Mouse (Mus musculus) kidney, postnatal 0 days (tissue): ENCODE data around the gene Kif16b. TPM values are rescaled to one million over a fixed set of nuclear protein-coding genes. Genes with fewer than 3 reads are reported as not detected.

ENCODE experiments used
- ATAC-seq: fragments of 200-750 bp; cut with Nextera tagmentation; replicated peaks from 2 replicates; pipeline ENCODE4 v1.8.0; 2017; ENCODE audit warnings: low read depth, moderate number of reproducible peaks, moderate TSS enrichment, moderate library complexity; ENCODE audit not compliant: low FRiP score
- DNase-seq: peaks from one replicate; pipeline ENCODE4 v3.0.0-alpha.2; 2016; ENCODE audit warnings: low spot score
- H3K27ac ChIP-seq: fragments of 300-500 bp; sonication (generic); 2 replicates; pipeline ENCODE4 v1.5.1; 2014; ENCODE audit warnings: mild to moderate bottlenecking
- H3K27me3 ChIP-seq: fragments of 300-500 bp; sonication (generic); 2 replicates; pipeline ENCODE4 v1.6.1; 2014; ENCODE audit warnings: low read length, mixed read lengths; ENCODE audit not compliant: insufficient read depth
- H3K36me3 ChIP-seq: fragments of 300-500 bp; sonication (generic); 2 replicates; pipeline ENCODE4 v1.6.1; 2014; ENCODE audit warnings: low read length, mixed read lengths; ENCODE audit not compliant: insufficient read depth
- H3K4me1 ChIP-seq: fragments of 300-500 bp; sonication (generic); replicated peaks from 2 replicates; pipeline ENCODE4 v1.6.1; 2014; ENCODE audit warnings: antibody characterized with exemption, low read length, mixed read lengths; ENCODE audit not compliant: insufficient read depth
- H3K4me2 ChIP-seq: fragments of 300-500 bp; sonication (generic); 2 replicates; pipeline ENCODE4 v1.6.1; 2014; ENCODE audit warnings: mild to moderate bottlenecking, low read length, moderate library complexity, mixed read lengths
- H3K4me3 ChIP-seq: fragments of 300-500 bp; sonication (generic); replicated peaks from 2 replicates; pipeline ENCODE4 v1.5.1; 2014; ENCODE audit warnings: low read depth, low read length
- H3K9ac ChIP-seq: fragments of 300-500 bp; sonication (generic); 2 replicates; pipeline ENCODE4 v1.6.1; 2014; ENCODE audit warnings: low read depth, low read length
- H3K9me3 ChIP-seq: fragments of 300-500 bp; sonication (generic); replicated peaks from 2 replicates; pipeline ENCODE4 v1.6.1; 2016; ENCODE audit warnings: low read length, inconsistent platforms, mixed read lengths
- CTCF ChIP-seq: IDR thresholded peaks from 2 replicates; pipeline ENCODE4 v1.5.1; 2016; ENCODE audit warnings: antibody characterized with exemption, low read depth, mild to moderate bottlenecking, moderate library complexity
- WGBS: fragments of 180-500 bp; shearing (Covaris S2); extraction: QIAGEN DNeasy Blood & Tissue Kit; methylation state at CpG from one replicate; pipeline ENCODE4 v1.1.7; 2014; 5-methylcytosine and 5-hydroxymethylcytosine counted together
- polyA plus RNA-seq: library from polyadenylated mRNA; unstranded; fragments of >200 nt; fragmentation: Nextera tagmentation; extraction: Ambion mirVana; gene quantifications from 2 replicates; pipeline ENCODE4 v1.2.1, GENCODE M21; 2015

The Kif16b gene
- polyA plus RNA-seq, 1 experiment from 2014 or later = 18.9 TPM

DNA sequence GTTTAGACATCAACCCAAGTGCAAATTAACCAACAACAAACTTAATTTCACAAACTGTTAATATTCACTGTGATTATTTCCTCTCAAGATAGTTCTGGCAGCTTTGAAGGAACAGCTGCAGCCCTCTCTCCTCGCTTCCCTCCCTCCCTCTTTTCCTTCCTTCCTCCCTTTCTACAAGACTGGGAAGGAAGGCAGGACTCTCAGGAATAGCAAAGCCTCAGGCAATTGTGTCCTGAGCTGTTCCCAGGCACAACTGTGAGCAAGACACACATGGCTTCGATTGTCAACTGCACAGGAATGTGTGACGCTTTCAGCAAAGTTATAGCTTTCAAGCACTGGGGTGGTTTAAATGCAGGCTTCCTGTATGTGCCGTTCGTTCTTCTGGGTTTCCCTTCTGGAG lies 286.8 kb downstream of the Kif16b start:
- H3K27ac ChIP-seq = no peak overlapping the region
- no peak overlapping the region for H3K9ac ChIP-seq
- TF ChIP-seq CTCF = no peak
- H3K36me3 ChIP-seq = no peaks in the 10 kb centered on the region
- H3K4me2 ChIP-seq = no peak overlapping the region
- H3K27me3 ChIP-seq = no peaks in the 10 kb centered on the region
- H3K4me3 ChIP-seq = no peak overlapping the region
- 0 out of 2 replicates have a peak, but pooled peaks cover 3% of the 10 kb centered on the region for H3K4me1 ChIP-seq
- no peak for ATAC-seq
- H3K9me3 ChIP-seq = no peaks in the 10 kb centered on the region
- DNase-seq = no peak
- 60% methylated on average over 5 of the region's 5 CpGs for WGBS

DNA sequence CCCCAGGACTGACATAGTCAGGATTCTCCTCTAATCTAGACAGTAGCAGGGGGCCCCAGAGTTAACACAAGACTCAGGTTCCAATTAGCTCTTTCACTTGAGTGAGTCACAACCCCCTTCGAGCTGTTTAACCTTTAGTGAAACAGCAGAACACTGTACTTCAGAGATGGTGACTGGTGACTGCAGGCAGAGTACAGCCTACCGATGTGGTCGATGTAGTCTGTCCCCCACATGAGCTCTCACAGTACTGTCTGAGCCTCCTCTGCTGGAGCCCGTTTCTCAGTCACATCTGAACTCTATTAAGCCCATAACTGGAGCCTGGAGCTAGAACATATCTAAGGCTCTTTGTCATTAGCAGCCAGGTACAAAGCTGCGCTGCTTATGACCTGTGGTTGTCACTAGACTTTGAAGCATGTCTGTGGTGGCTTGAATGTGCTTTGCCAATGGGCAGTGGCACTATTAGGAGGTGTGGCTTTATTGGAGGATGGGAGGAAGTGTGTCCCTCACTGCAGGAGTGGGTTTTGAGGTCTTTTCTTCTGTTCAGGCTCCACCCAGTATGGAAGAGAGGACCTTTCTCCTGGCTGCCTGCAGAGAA lies 288.9 kb downstream of the Kif16b start:
- H3K9me3 ChIP-seq = no peaks in the 10 kb centered on the region
- ATAC-seq (no peak), DNase-seq (no peak)
- no peak for TF ChIP-seq CTCF
- H3K4me3 ChIP-seq = no peak overlapping the region
- H3K27me3 ChIP-seq = no peaks in the 10 kb centered on the region
- H3K4me1 ChIP-seq = 0 out of 2 replicates have a peak, but pooled peaks cover 3% of the 10 kb centered on the region
- no peaks in the 10 kb centered on the region for H3K36me3 ChIP-seq
- WGBS = 75% methylated on average over 5 of the region's 5 CpGs
- no peak overlapping the region for H3K27ac ChIP-seq
- no peak overlapping the region for H3K4me2 ChIP-seq
- no peak overlapping the region for H3K9ac ChIP-seq

DNA sequence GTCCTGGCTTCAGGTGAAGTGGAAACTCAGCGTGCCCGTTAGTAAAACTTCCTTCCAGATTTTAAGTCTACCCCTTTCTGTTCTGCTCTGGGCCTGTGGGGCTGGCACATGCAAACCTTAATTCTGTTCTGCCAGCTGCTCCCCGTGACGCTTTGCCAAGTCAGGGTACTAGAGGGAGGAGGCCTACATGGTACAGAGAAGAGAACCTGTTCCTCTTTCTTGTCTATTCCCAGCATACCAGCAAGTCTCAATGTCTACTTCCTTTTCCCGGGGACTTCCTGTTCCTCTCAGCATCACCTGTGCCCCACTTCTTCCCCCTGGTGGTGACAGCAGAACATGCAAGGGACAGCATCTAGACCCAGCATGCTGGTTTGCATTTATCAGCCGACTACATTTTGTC lies 290.2 kb downstream of the Kif16b start:
- no peak overlapping the region for H3K27ac ChIP-seq
- WGBS = 85% methylated on average over 6 of the region's 6 CpGs
- no peaks in the 10 kb centered on the region for H3K9me3 ChIP-seq
- TF ChIP-seq CTCF = peak; percentile 65
- no peaks in the 10 kb centered on the region for H3K36me3 ChIP-seq
- DNase-seq (peak; percentile 44), ATAC-seq (no peak)
- no peak overlapping the region for H3K4me3 ChIP-seq
- H3K27me3 ChIP-seq = no peaks in the 10 kb centered on the region
- no peak overlapping the region for H3K9ac ChIP-seq
- H3K4me1 ChIP-seq = 0 out of 2 replicates have a peak, but pooled peaks cover 3% of the 10 kb centered on the region
- H3K4me2 ChIP-seq = no peak overlapping the region

DNA sequence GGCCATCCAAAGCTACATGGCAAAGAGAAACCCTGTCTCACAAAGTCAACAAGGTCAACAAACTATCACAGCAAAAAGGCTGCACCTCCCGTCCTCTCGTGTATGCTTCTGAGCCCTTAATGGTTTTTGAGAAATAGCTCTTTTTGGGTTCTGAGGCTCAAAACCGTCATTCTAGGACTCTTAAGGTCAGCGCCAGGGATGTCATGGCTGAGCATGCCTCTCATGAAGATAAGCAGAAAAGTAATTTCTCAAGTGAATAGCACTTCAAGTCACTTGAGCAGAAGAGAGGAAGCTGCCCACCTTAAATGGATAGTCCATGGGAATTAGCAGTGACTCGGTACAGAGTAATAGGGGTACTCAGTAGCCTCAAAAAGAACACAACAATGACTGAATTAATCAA lies 291.1 kb downstream of the Kif16b start:
- H3K9ac ChIP-seq = no peak overlapping the region
- WGBS = 81% methylated on average over 5 of the region's 5 CpGs
- 0 out of 2 replicates have a peak, but pooled peaks cover 3% of the 10 kb centered on the region for H3K4me1 ChIP-seq
- TF ChIP-seq CTCF = no peak
- no peaks in the 10 kb centered on the region for H3K27me3 ChIP-seq
- H3K4me3 ChIP-seq = no peak overlapping the region
- ATAC-seq (no peak), DNase-seq (no peak)
- no peak overlapping the region for H3K27ac ChIP-seq
- H3K9me3 ChIP-seq = no peaks in the 10 kb centered on the region
- H3K36me3 ChIP-seq = no peaks in the 10 kb centered on the region
- H3K4me2 ChIP-seq = no peak overlapping the region

GRCm38 (mm10) chr2:142608778-142609177 lies 292.6 kb downstream of the Kif16b start:
- Histone ChIP-seq H3K27me3 (no peaks in the 10 kb centered on the region), H3K9me3 (no peaks in the 10 kb centered on the region), H3K4me3 (no peak overlapping the region), H3K4me1 (no peaks in the 10 kb centered on the region), H3K27ac (no peak overlapping the region), H3K36me3 (no peaks in the 10 kb centered on the region), H3K9ac (no peak overlapping the region), H3K4me2 (no peak overlapping the region)
- DNase-seq (peak; percentile 67), ATAC-seq (peak; percentile 76)
- TF ChIP-seq CTCF = no peak
- 57% methylated on average over 17 of the region's 17 CpGs for WGBS

DNA sequence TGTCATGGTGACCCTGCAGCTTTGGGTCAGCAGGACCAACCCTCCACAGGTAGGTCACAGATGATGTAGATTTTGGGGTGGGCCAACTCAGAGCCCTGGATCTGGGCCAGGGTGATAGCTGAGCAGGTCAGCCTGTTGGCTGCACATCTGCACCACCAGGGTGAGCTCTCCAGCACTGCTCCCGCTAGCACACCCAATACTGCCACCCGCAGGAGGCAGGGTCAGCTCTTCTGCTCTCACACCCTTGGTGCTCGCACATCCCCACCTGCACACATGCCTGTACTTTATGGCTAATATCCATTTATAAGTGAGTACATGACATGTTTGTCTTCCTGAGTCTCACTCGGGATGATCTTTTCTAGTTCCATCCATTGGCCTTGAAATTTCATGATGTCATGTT lies 296.6 kb downstream of the Kif16b start:
- H3K9ac ChIP-seq = no peak overlapping the region
- H3K9me3 ChIP-seq = no peaks in the 10 kb centered on the region
- no peak overlapping the region for H3K27ac ChIP-seq
- 83% methylated on average over 4 of the region's 4 CpGs for WGBS
- no peaks in the 10 kb centered on the region for H3K36me3 ChIP-seq
- no peak overlapping the region for H3K4me2 ChIP-seq
- peak; percentile 37; the same call in 1 of the 2 replicates for TF ChIP-seq CTCF
- H3K4me3 ChIP-seq = no peak overlapping the region
- ATAC-seq (no peak), DNase-seq (no peak)
- H3K27me3 ChIP-seq = no peaks in the 10 kb centered on the region
- no peaks in the 10 kb centered on the region for H3K4me1 ChIP-seq

- 52% methylated on average over 2 of the region's 2 CpGs for WGBS
- Histone ChIP-seq H3K27me3 (no peaks in the 10 kb centered on the region), H3K9ac (no peak overlapping the region), H3K4me3 (no peak overlapping the region), H3K4me2 (no peak overlapping the region), H3K9me3 (no peaks in the 10 kb centered on the region), H3K4me1 (no peaks in the 10 kb centered on the region), H3K27ac (no peak overlapping the region), H3K36me3 (no peaks in the 10 kb centered on the region)
- no peak for TF ChIP-seq CTCF
- no peak for DNase-seq
- ATAC-seq = no peak
Measured at GRCm38 (mm10) chr2:142603210-142603609, 298.1 kb downstream of the Kif16b start.
